Mouse (Mus musculus) liver, adult 2 months (tissue): ENCODE data around the gene Itsn1.

Experiments
- CTCF ChIP-seq: fragments of 200-500 bp; IDR thresholded peaks from 2 replicates; pipeline ENCODE4 v1.5.1; 2011; ENCODE audit warnings: low read depth, low read length, control low read depth
- POLR2A ChIP-seq: fragments of 200-500 bp; IDR thresholded peaks from 2 replicates; pipeline ENCODE4 v1.6.1; 2011; ENCODE audit warnings: low read length, control low read depth; ENCODE audit not compliant: insufficient read depth; ENCODE audit errors: extremely low read depth

DNA sequence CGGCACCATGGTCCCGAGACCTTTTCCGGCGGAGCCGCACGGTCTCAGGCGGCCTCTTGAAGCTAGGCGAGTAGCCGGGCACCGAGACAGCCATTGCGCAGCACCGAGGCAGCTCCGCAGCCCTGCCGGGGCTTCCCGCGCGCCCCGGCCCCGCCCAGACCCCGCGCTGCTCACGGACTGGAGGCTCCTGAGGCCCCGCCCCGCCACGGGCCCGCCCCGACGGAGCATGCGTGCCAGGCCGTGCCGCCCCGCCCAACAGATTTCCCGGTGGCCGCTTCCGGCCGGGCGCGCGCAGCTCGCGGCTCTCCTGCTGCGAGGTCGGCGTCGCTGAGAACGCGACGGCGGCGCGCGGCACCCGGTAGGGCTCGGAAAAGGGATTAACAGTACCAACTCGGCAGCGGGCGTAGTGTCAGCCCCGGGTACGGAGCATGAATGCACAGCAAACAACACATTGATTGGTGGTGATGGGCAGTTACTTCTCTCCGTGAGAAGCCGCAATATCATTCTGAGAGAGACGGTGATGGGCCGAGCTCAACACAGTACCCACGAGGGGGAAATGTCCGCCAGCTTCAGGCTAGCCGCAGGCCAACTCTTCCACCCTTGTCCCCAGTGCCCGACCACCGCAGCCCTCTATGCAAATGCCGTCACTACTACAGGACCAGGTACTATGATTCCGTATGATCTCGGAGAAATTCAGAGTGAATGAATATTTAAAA lies 40.3 kb upstream of the Itsn1 start, which contains the start of gene Donson:
- 0 out of 2 replicates have a peak, but pooled peaks have one; percentile 57 for TF ChIP-seq POLR2A
- no peak for TF ChIP-seq CTCF
